Mouse (Mus musculus) brain, embryonic 14.5 days (tissue): ENCODE data around the gene Hcn2. TPM values are rescaled to one million over a fixed set of nuclear protein-coding genes. Genes with fewer than 3 reads are reported as not detected.
"Not testable (repeated sequence)": the region's sequence is repeated elsewhere in the genome, so short reads cannot be mapped to it uniquely, and the experiment has no call there.

ENCODE experiments used
- DNase-seq: peaks from one replicate; pipeline ENCODE4 v3.0.0-alpha.2; 2011; ENCODE audit warnings: low read depth
- CTCF ChIP-seq: fragments of 200-500 bp; IDR thresholded peaks from 2 replicates; pipeline ENCODE4 v1.5.1; 2012; ENCODE audit warnings: inconsistent platforms, mild to moderate bottlenecking, moderate library complexity, borderline replicate concordance; ENCODE audit not compliant: insufficient read depth, insufficient read length; ENCODE audit errors: extremely low read depth
- POLR2A ChIP-seq: fragments of 200-500 bp; IDR thresholded peaks from 2 replicates; pipeline ENCODE4 v1.6.1; 2012; ENCODE audit warnings: mild to moderate bottlenecking, inconsistent platforms, borderline replicate concordance; ENCODE audit not compliant: poor library complexity, insufficient read depth, insufficient read length, severe bottlenecking; ENCODE audit errors: extremely low read depth
- polyA plus RNA-seq: library from polyadenylated mRNA; depleted of rRNA; stranded (reverse); fragments of >200 nt; gene quantifications from 2 replicates; pipeline ENCODE4 v1.2.3, GENCODE M21; 2012

Hcn2 gene
- polyA plus RNA-seq, 1 experiment = 16.1 TPM

DNA sequence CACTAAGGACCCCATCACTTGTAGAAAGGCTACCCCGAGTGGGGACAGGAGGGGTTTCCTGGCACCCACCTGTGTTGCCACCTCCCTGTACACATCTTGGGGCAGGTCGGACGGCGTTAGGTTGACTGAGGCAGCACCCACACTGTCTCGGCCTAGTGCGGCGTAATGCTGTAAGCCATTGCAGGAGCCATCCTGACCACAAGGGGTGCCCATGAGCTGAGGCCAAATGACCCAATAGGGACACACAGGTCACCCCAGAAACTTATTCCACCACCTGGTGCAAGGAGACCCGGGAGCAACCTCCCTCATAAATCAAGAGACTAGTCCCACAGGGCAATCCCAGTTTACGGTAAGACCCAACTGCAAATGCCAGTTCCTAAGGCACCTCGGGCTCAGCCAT is 21.8 kb downstream of the Hcn2 start:
- TF ChIP-seq CTCF (peak; percentile 57), POLR2A (no peak)
- no peak for DNase-seq

DNA sequence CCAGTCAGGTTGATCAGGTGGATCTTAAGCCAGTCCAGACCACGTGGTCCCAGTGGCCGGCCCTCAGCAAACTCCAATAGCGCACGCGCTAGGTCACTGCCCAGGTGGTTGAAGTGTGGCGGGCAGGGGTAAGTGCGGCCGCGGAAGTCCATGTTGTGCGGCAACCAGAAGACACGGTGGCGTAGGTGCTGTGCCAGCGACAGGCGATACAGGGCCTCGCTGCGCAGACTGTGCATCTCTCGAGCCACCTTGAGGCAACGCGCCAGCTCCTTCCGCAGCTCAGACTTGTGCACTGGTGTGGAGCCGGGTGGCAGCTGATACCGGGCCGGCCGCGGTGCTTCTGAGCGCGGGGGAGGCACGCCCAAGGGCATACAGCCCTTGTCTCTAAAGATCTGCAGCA is 22.8 kb downstream of the Hcn2 start:
- no peak for TF ChIP-seq CTCF
- TF ChIP-seq POLR2A = no peak

DNA sequence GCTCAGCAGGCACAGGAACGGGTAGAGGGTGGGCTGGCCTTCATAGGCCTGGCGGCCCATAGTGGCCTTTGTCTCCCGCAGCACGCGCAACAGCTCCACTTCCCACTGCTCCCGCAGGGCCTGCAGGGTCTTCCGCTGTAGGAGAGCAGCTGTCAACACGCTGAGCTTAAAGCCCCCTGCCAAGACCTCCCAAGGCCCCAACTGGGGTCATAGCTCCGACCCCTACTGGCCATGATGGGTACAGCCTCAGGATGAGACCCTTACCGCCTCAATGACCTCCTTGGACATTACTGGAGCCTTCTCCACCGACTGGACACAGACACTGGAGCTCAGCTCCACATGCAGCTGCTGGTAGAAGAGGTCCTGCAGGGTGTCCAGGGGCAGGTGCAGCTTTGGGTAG is 24.4 kb downstream of the Hcn2 start:
- DNase-seq = no peak
- TF ChIP-seq CTCF = peak; percentile 37
- no peak for TF ChIP-seq POLR2A

More for the DNA sequence above, 22.8 kb downstream of the Hcn2 start:
- DNase-seq = no peak

DNA sequence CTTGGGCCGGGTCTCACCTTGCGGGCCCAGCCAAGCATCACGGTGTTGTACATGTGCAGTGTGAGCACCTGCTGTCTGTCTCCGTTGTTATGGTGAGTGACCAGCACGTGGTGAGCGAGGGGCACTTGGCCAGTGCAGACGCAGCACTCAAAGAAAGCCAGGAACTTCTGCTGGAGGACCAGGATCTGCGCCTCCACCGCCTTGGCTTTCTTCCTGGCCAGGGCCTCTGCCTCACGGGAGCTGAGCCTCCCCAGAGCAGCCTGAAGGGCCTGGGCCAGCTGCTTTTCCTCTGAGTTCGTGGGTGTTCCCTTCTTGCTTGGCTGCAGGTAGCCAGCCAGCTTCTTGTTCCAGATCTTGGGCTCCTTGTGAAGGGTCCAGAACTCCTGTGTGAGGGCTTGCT is 26.7 kb downstream of the Hcn2 start:
- TF ChIP-seq POLR2A (no peak), CTCF (no peak)
- no peak for DNase-seq

GRCm38 (mm10) chr10:79743650-79744365 is 27.4 kb downstream of the Hcn2 start:
- DNase-seq = no peak
- TF ChIP-seq CTCF = no peak
- TF ChIP-seq POLR2A = no peak

DNA sequence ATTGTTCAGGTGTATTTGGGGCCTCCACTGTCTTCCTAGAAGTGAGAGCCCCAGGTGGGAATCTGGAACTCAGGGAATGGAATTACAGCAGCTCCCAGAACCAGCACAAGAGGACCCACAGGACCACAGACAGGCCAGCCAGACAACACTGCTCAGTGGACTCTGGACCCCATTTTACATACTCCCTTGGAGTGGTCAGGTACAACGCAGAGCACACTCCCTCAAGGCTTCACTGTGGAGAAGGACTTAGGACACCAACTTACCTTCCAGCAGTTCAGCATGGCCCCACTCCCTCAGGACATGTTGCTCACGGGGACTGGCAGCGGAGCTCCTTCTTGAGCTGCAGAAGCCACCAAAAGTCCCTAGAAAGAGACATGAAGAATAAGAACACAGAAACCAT is 29.0 kb downstream of the Hcn2 start:
- TF ChIP-seq POLR2A (no peak), CTCF (no peak)
- DNase-seq = no peak

DNA sequence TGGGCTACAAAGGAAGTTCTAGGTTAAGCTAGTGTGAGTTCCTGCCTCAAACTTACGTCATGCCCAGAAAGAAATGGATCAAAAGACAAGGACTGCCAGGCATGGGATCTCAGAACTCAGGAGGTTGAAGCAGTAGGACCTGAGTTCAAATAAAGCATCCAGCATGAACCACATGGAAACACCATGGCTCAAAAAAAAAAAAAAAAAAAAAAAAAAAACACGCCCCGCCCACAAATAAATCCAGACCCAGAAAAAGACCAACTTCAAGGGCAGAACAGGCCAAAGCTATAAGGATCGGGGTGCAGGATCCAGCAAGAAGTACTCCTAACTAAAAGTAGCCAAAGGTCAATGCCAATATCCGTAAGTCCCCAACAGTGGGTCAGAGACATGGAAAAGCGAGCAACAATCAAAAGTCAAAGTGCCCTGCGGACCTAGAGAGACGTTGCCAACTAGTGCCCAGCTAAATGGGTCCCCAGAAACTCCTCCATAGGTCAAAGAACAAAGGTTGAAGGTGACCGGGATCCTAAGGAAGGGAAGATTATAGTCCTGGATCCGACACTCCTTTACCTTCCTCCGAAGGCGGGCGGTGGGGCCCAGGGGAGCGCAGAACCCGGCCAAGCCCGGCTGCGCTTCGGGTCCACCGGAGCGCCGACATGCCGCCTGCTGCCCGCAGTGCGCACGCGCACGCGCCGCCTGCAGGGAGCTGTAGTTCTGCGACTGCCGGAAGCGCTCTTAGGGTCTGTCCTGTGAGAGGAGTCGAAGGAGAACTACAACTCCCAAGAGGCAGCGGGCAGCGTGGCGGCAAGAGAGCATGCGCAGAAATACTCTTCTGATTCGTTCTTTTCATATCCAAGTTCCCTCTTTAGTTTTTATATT is 29.7 kb downstream of the Hcn2 start, which contains the start of gene Polrmt:
TSS of gene Polrmt (minus strand) at position 684 of the 876 bp plus-strand sequence.
- peak; percentile 99 for DNase-seq
- TF ChIP-seq CTCF (peak; percentile 40; the same call in 1 of the 2 replicates), POLR2A (peak; percentile 90)

GRCm38 (mm10) chr10:79746774-79747151 is 30.3 kb downstream of the Hcn2 start:
- DNase-seq = no peak
- no peak for TF ChIP-seq POLR2A
- no peak for TF ChIP-seq CTCF

DNA sequence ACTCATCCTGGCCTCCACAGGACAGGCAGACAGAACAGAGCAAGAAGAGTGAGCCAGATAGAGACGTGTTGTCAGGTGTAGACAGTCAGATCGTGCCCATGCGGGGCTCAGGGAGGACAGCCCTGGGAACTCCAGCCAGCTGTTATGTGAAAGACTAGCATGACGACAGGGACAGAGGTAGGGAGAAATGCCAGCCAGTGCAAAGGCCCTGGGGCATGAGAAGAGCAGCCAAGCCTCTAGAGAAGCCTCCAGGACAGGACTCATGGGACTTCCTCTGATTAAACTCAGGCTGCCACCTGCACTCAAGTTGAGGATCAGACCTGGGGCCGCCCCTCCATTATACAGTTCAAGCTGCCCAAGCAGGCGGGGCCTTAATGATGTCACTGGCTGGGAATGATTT is 32.1 kb downstream of the Hcn2 start:
- TF ChIP-seq POLR2A (no peak), CTCF (no peak)
- DNase-seq = no peak

- peak; percentile 69 for DNase-seq
- no peak for TF ChIP-seq POLR2A
- TF ChIP-seq CTCF = no peak
These were observed 38.6 kb downstream of the Hcn2 start, which contains the start of gene Fgf22 for GRCm38 (mm10) chr10:79754856-79755516. Gene Fgf22 (plus strand): TSS chr10:79755076.

DNA sequence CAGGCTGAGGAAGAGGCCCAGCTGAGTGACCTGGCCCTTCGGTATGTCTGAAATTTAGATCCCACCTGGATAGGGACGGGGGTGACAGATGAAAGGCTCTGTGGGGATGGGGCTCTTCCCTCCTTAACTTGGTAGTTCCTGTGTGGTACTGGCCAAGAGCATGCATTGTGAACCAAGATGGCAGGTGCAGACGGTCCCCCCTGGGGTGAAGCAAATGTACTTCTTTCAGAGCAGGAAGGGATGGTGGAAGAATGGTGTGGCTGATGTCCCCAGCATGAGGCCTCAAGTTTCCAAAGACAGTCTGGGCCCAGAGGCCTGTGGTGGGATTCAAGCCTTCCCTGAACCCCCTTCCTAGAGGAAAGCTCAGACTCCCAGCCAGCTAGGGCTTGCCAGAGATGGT is 39.4 kb downstream of the Hcn2 start:
- DNase-seq = no peak
- TF ChIP-seq CTCF = no peak
- TF ChIP-seq POLR2A = no peak

- DNase-seq = no peak
- TF ChIP-seq CTCF (no peak), POLR2A (no peak)
These were observed 40.2 kb downstream of the Hcn2 start for GRCm38 (mm10) chr10:79756660-79757059.

- not testable (repeated sequence) for DNase-seq
These were observed 43.2 kb downstream of the Hcn2 start for GRCm38 (mm10) chr10:79759675-79760074.

- DNase-seq = no peak
- TF ChIP-seq POLR2A (no peak), CTCF (no peak)
These were observed 44.2 kb downstream of the Hcn2 start for GRCm38 (mm10) chr10:79760603-79761143.

DNA sequence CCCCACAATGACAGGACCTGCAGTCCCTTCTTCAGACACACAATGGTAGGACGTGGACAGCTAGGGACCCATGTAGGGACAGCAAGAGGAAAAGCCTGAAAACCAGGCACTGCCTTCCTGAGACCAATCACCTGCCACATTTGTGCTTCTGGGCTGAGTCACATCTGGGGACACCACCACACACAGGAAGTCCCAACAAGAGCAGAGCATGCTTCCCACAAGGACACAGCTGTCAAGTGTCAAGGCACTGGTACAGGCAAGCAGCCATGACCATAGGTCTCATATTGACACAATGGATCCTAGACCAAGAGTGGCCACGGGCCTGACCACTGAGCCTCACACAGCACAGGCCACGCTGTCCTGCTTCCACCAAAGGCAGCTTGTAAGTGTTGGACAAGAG is 46.4 kb downstream of the Hcn2 start:
- TF ChIP-seq POLR2A (no peak), CTCF (no peak)
- no peak for DNase-seq
